ENCODE assay signal across 8 mouse cellular contexts in genomic region chr3:142764995-142765777, GRCm38 (mm10). TPM values are rescaled to one million over a fixed set of nuclear protein-coding genes. Genes with fewer than 3 reads are reported as not detected.
DNase-seq lines count a peak whose midpoint lies in the region; ATAC-seq lines count a peak whose summit lies in the region.

Gene Gtf2b, plus strand, starts transcription at chr3:142765045.

- H3K9me3 ChIP-seq in heart, embryonic 14.5 days (ENCODE audit: control insufficient read depth, low read length) = no peaks in the 10 kb centered on the region
- no peaks in the 10 kb centered on the region for H3K9me3 ChIP-seq in liver, embryonic 13.5 days (replicated peaks)
- no peaks in the 10 kb centered on the region for H3K9me3 ChIP-seq in stomach, embryonic 16.5 days (replicated peaks; ENCODE audit: control insufficient read depth, low read length)

- H3K9ac ChIP-seq in heart, embryonic 14.5 days (ENCODE audit: low read length) = peak within 1 kb of the TSS; percentile 97
- H3K9ac ChIP-seq in liver, embryonic 13.5 days = peak within 1 kb of the TSS; percentile 93
- H3K9ac ChIP-seq in stomach, embryonic 16.5 days (ENCODE audit: low read length) = peak within 1 kb of the TSS; percentile 98

- peak; percentile 98 for ATAC-seq in heart, embryonic 14.5 days (ENCODE audit: insufficient number of reproducible peaks, insufficient read depth, low FRiP score, low read depth)
- ATAC-seq in liver, embryonic 13.5 days (ENCODE audit: low read depth) = peak; percentile 99
- peak; percentile 100 for ATAC-seq in stomach, embryonic 16.5 days (ENCODE audit: insufficient read depth, low FRiP score)

- H3K36me3 ChIP-seq in heart, embryonic 14.5 days (ENCODE audit: control insufficient read depth, insufficient read depth, low read length) = no peaks in the 10 kb centered on the region
- peaks cover 6% of the 10 kb centered on the region; the same call in 1 of the 2 replicates for H3K36me3 ChIP-seq in liver, embryonic 13.5 days
- no peaks in the 10 kb centered on the region for H3K36me3 ChIP-seq in stomach, embryonic 16.5 days (ENCODE audit: control insufficient read depth, insufficient read depth, low read length)

- WGBS in heart, embryonic 14.5 days = under 1% methylated on average over 64 of the region's 64 CpGs
- under 1% methylated on average over 64 of the region's 64 CpGs for WGBS in liver, embryonic 13.5 days (ENCODE audit: insufficient replicate concordance)
- under 1% methylated on average over 64 of the region's 64 CpGs for WGBS in stomach, embryonic 16.5 days

- DNase-seq in CD4-positive, CD25-positive, alpha-beta regulatory T cell, adult 2 months (ENCODE audit: low read depth, low spot score) = peak; percentile 97
- DNase-seq in fibroblast of lung, adult 2 months (ENCODE audit: low read depth) = peak; percentile 84
- peak; percentile 95 for DNase-seq in kidney, postnatal 14 days
- peak; percentile 82 for DNase-seq in liver, embryonic 13.5 days
- peak; percentile 93 for DNase-seq in neural tube, embryonic 10.5 days (ENCODE audit: extremely low spot score, low spot score)

- peak within 1 kb of the TSS; percentile 93 for H3K4me3 ChIP-seq in brown adipose tissue, adult 24 weeks (ENCODE audit: insufficient read depth, low read depth, low read length)
- H3K4me3 ChIP-seq in heart, embryonic 14.5 days (ENCODE audit: control insufficient read depth in 1 of 2, insufficient read depth in 1 of 2, low read depth in 1 of 2, low read length in 2 of 2) = peak within 1 kb of the TSS; percentile 87 to 96
- H3K4me3 ChIP-seq in liver, embryonic 13.5 days (replicated peaks) = peak within 1 kb of the TSS; percentile 88
- peak within 1 kb of the TSS; percentile 73 for H3K4me3 ChIP-seq in stomach, embryonic 16.5 days (replicated peaks; ENCODE audit: low read length)

- H3K27ac ChIP-seq in brown adipose tissue, adult 24 weeks (replicated peaks; ENCODE audit: low read depth, low read length) = peak within 1 kb of the TSS; percentile 64
- peak within 1 kb of the TSS; percentile 80 to 85 for H3K27ac ChIP-seq in heart, embryonic 14.5 days (replicated peaks in 1 of 2; ENCODE audit: control insufficient read depth in 1 of 2, insufficient read depth in 1 of 2, low read depth in 2 of 2, low read length in 2 of 2)
- H3K27ac ChIP-seq in liver, embryonic 13.5 days = peak within 1 kb of the TSS; percentile 89
- peak within 1 kb of the TSS; percentile 88 for H3K27ac ChIP-seq in stomach, embryonic 16.5 days (ENCODE audit: low read length)

- peak within 1 kb of the TSS; percentile 88 for H3K4me2 ChIP-seq in heart, embryonic 14.5 days (ENCODE audit: low read length)
- H3K4me2 ChIP-seq in liver, embryonic 13.5 days = peak within 1 kb of the TSS; percentile 84
- peak within 1 kb of the TSS; percentile 80 for H3K4me2 ChIP-seq in stomach, embryonic 16.5 days (ENCODE audit: low read depth, low read length)

- H3K27me3 ChIP-seq in heart, embryonic 14.5 days (ENCODE audit: control insufficient read depth, insufficient read depth, low read length) = no peaks in the 10 kb centered on the region
- H3K27me3 ChIP-seq in liver, embryonic 13.5 days = no peaks in the 10 kb centered on the region
- H3K27me3 ChIP-seq in stomach, embryonic 16.5 days (ENCODE audit: control insufficient read depth, insufficient read depth, low read length) = no peaks in the 10 kb centered on the region

- peaks cover 6% of the 10 kb centered on the region; the same call in 1 of the 2 replicates for H3K4me1 ChIP-seq in brown adipose tissue, adult 24 weeks (ENCODE audit: control insufficient read depth, insufficient read depth, insufficient read length, low read length)
- peaks cover 4 to 23% of the 10 kb centered on the region in 2 experiments for H3K4me1 ChIP-seq in heart, embryonic 14.5 days (ENCODE audit: control insufficient read depth in 2 of 2, insufficient read depth in 2 of 2, low read length in 2 of 2)
- peaks cover 42% of the 10 kb centered on the region for H3K4me1 ChIP-seq in liver, embryonic 13.5 days (replicated peaks)
- peaks cover 3% of the 10 kb centered on the region; the same call in 1 of the 2 replicates for H3K4me1 ChIP-seq in stomach, embryonic 16.5 days (ENCODE audit: control insufficient read depth, insufficient read depth, low read length)

RNA-seq across cellular contexts. Expression of gene Gtf2b, which starts in this region (rescaled TPM):
- polyA plus RNA-seq in brown adipose tissue, adult 24 weeks (2012; ENCODE audit: insufficient read depth, insufficient read length, missing spikeins) = 24.0 and 27.2 TPM in 2 replicates
- 57.9 and 64.8 TPM in 2 replicates for polyA plus RNA-seq in heart, embryonic 14.5 days (2014; fragmentation: Nextera tagmentation; extraction: Ambion mirVana)
- 44.7 and 45.6 TPM in 2 replicates for polyA plus RNA-seq in liver, embryonic 13.5 days (2015; fragmentation: Nextera tagmentation; extraction: Ambion mirVana)
- 69.9 and 71.2 TPM in 2 replicates for polyA plus RNA-seq in stomach, embryonic 16.5 days (2015; fragmentation: Nextera tagmentation; extraction: Ambion mirVana)

Comparison
In these comparisons a context has a peak if more than half of its experiments do, and no peak if none do; other contexts are left out.
1. Peak in every context shown above with its lines: DNase-seq, ATAC-seq, H3K4me3 ChIP-seq and H3K27ac ChIP-seq.